Mouse (Mus musculus): ENCODE results near the gene Gm10944. TPM values are rescaled to one million over a fixed set of nuclear protein-coding genes. Genes with fewer than 3 reads are reported as not detected.

Gm10944 gene
- polyA plus RNA-seq, 1 experiment, result not detected

- H3K4me3 ChIP-seq (replicated peaks; ENCODE audit: control insufficient read depth, low read depth, low read length), result no peak overlapping the region
- no peak for TF ChIP-seq POLR2A (IDR thresholded peaks at IDR 0.05; ENCODE audit: borderline replicate concordance, control insufficient read depth, low read depth, low read length)
- no peak for TF ChIP-seq CTCF (IDR thresholded peaks at IDR 0.05; ENCODE audit: control insufficient read depth, insufficient read depth, low read length)
- H3K4me1 ChIP-seq (ENCODE audit: control insufficient read depth, insufficient read depth, low read length), result no peaks in the 10 kb centered on the region; the same call in 1 of the 2 replicates
- no peak overlapping the region for H3K27ac ChIP-seq (ENCODE audit: control insufficient read depth, insufficient read depth, low read depth, low read length, poor library complexity)
- 0% methylated on average over 1 of the region's 1 CpGs for WGBS
Measured at GRCm38 (mm10) chr10:10700903-10701302, 19.8 kb downstream of the Gm10944 start.

GRCm38 (mm10) chr10:10701326-10701725 is 20.2 kb downstream of the Gm10944 start:
- H3K4me3 ChIP-seq (replicated peaks; ENCODE audit: control insufficient read depth, low read depth, low read length), result no peak overlapping the region
- TF ChIP-seq POLR2A (IDR thresholded peaks at IDR 0.05; ENCODE audit: borderline replicate concordance, control insufficient read depth, low read depth, low read length), result no peak
- no peak for TF ChIP-seq CTCF (IDR thresholded peaks at IDR 0.05; ENCODE audit: control insufficient read depth, insufficient read depth, low read length)
- no peak overlapping the region for H3K27ac ChIP-seq (ENCODE audit: control insufficient read depth, insufficient read depth, low read depth, low read length, poor library complexity)
- WGBS, result 88% methylated on average over 1 of the region's 1 CpGs
- no peaks in the 10 kb centered on the region; the same call in 1 of the 2 replicates for H3K4me1 ChIP-seq (ENCODE audit: control insufficient read depth, insufficient read depth, low read length)

- 67% methylated on average over 1 of the region's 1 CpGs for WGBS
- no peak overlapping the region for H3K4me3 ChIP-seq (replicated peaks; ENCODE audit: control insufficient read depth, low read depth, low read length)
- no peak for TF ChIP-seq POLR2A (IDR thresholded peaks at IDR 0.05; ENCODE audit: borderline replicate concordance, control insufficient read depth, low read depth, low read length)
- TF ChIP-seq CTCF (IDR thresholded peaks at IDR 0.05; ENCODE audit: control insufficient read depth, insufficient read depth, low read length), result no peak
- no peak overlapping the region for H3K27ac ChIP-seq (ENCODE audit: control insufficient read depth, insufficient read depth, low read depth, low read length, poor library complexity)
- H3K4me1 ChIP-seq (ENCODE audit: control insufficient read depth, insufficient read depth, low read length), result no peaks in the 10 kb centered on the region
Measured at GRCm38 (mm10) chr10:10708031-10708430, 26.9 kb downstream of the Gm10944 start.

GRCm38 (mm10) chr10:10710359-10710758 is 29.2 kb downstream of the Gm10944 start:
- TF ChIP-seq POLR2A (IDR thresholded peaks at IDR 0.05; ENCODE audit: borderline replicate concordance, control insufficient read depth, low read depth, low read length) (no peak), CTCF (IDR thresholded peaks at IDR 0.05; ENCODE audit: control insufficient read depth, insufficient read depth, low read length) (no peak)
- H3K27ac ChIP-seq (ENCODE audit: control insufficient read depth, insufficient read depth, low read depth, low read length, poor library complexity), result no peak overlapping the region
- WGBS, result 85% methylated on average over 2 of the region's 2 CpGs
- no peak overlapping the region for H3K4me3 ChIP-seq (replicated peaks; ENCODE audit: control insufficient read depth, low read depth, low read length)
- H3K4me1 ChIP-seq (ENCODE audit: control insufficient read depth, insufficient read depth, low read length), result no peaks in the 10 kb centered on the region

- H3K27ac ChIP-seq (ENCODE audit: control insufficient read depth, insufficient read depth, low read depth, low read length, poor library complexity), result no peak overlapping the region
- no peak overlapping the region for H3K4me3 ChIP-seq (replicated peaks; ENCODE audit: control insufficient read depth, low read depth, low read length)
- no peak for TF ChIP-seq POLR2A (IDR thresholded peaks at IDR 0.05; ENCODE audit: borderline replicate concordance, control insufficient read depth, low read depth, low read length)
- TF ChIP-seq CTCF (IDR thresholded peaks at IDR 0.05; ENCODE audit: control insufficient read depth, insufficient read depth, low read length), result no peak
- 79% methylated on average over 2 of the region's 2 CpGs for WGBS
- H3K4me1 ChIP-seq (ENCODE audit: control insufficient read depth, insufficient read depth, low read length), result no peaks in the 10 kb centered on the region
Measured at GRCm38 (mm10) chr10:10710837-10711236, 29.7 kb downstream of the Gm10944 start.

GRCm38 (mm10) chr10:10726501-10726900 is 45.4 kb downstream of the Gm10944 start:
- Histone ChIP-seq H3K4me1 (ENCODE audit: control insufficient read depth, insufficient read depth, low read length) (no peaks in the 10 kb centered on the region; the same call in 1 of the 2 replicates), H3K4me3 (replicated peaks; ENCODE audit: control insufficient read depth, low read depth, low read length) (no peak overlapping the region), H3K27ac (ENCODE audit: control insufficient read depth, insufficient read depth, low read depth, low read length, poor library complexity) (no peak overlapping the region)
- 88% methylated on average over 3 of the region's 3 CpGs for WGBS
- TF ChIP-seq POLR2A (IDR thresholded peaks at IDR 0.05; ENCODE audit: borderline replicate concordance, control insufficient read depth, low read depth, low read length), result no peak
- no peak for TF ChIP-seq CTCF (IDR thresholded peaks at IDR 0.05; ENCODE audit: control insufficient read depth, insufficient read depth, low read length)

Other genes with a start within 250 kb of the Gm10944 start
- gene Adgb, start 209.0 kb upstream of the Gm10944 start, polyA plus RNA-seq (2011; ENCODE audit: insufficient read depth, insufficient read length, low replicate concordance, missing spikeins), result 0.54 TPM in 1 of 2 replicates, not detected in the other
- gene Rab32, start 123.1 kb upstream of the Gm10944 start, polyA plus RNA-seq (2011; ENCODE audit: insufficient read depth, insufficient read length, low replicate concordance, missing spikeins), result 16.2 and 19.0 TPM in 2 replicates